Mouse (Mus musculus): Measurements from ENCODE around the gene Armt1. TPM values are rescaled to one million over a fixed set of nuclear protein-coding genes. Genes with fewer than 3 reads are reported as not detected.

The Armt1 gene
- polyA plus RNA-seq, 1 experiment from 2014 or later = 12.0 TPM

- Histone ChIP-seq H3K27ac (no peak overlapping the region), H3K27me3 (ENCODE audit: control insufficient read depth, insufficient read depth, low read length) (no peaks in the 10 kb centered on the region), H3K4me1 (replicated peaks; ENCODE audit: control insufficient read depth, insufficient read depth, low read length) (peaks cover 36% of the 10 kb centered on the region), H3K9ac (no peak overlapping the region), H3K9me3 (ENCODE audit: control insufficient read depth, low read length) (no peaks in the 10 kb centered on the region), H3K4me2 (replicated peaks) (peak overlapping the region; percentile 18; the same call in 1 of the 2 replicates), H3K36me3 (replicated peaks; ENCODE audit: control insufficient read depth, insufficient read depth) (peaks cover 4% of the 10 kb centered on the region; the same call in 1 of the 2 replicates), H3K4me3 (replicated peaks; ENCODE audit: low read length) (no peak overlapping the region)
- WGBS = 79% methylated on average over 5 of the region's 5 CpGs
- ATAC-seq (ENCODE audit: low FRiP score) (no peak), DNase-seq (ENCODE audit: low spot score) (no peak)
Measured at GRCm38 (mm10) chr10:4391076-4391475, 41.2 kb upstream of the Armt1 start.

- peaks cover 36% of the 10 kb centered on the region for H3K4me1 ChIP-seq (replicated peaks; ENCODE audit: control insufficient read depth, insufficient read depth, low read length)
- ATAC-seq (ENCODE audit: low FRiP score) (no peak), DNase-seq (ENCODE audit: low spot score) (no peak)
- no peak overlapping the region for H3K27ac ChIP-seq
- H3K9me3 ChIP-seq (ENCODE audit: control insufficient read depth, low read length) = no peaks in the 10 kb centered on the region
- no peak overlapping the region for H3K9ac ChIP-seq
- peaks cover 7% of the 10 kb centered on the region; the same call in 1 of the 2 replicates for H3K36me3 ChIP-seq (replicated peaks; ENCODE audit: control insufficient read depth, insufficient read depth)
- 51% methylated on average over 6 of the region's 6 CpGs for WGBS
- H3K27me3 ChIP-seq (ENCODE audit: control insufficient read depth, insufficient read depth, low read length) = no peaks in the 10 kb centered on the region
- H3K4me3 ChIP-seq (replicated peaks; ENCODE audit: low read length) = no peak overlapping the region
- no peak overlapping the region for H3K4me2 ChIP-seq (replicated peaks)
Measured at GRCm38 (mm10) chr10:4391851-4392250, 40.4 kb upstream of the Armt1 start.

GRCm38 (mm10) chr10:4395321-4395720 lies 36.9 kb upstream of the Armt1 start:
- WGBS = 96% methylated on average over 3 of the region's 3 CpGs
- peaks cover 19% of the 10 kb centered on the region for H3K4me1 ChIP-seq (replicated peaks; ENCODE audit: control insufficient read depth, insufficient read depth, low read length)
- H3K9ac ChIP-seq = no peak overlapping the region
- H3K27me3 ChIP-seq (ENCODE audit: control insufficient read depth, insufficient read depth, low read length) = no peaks in the 10 kb centered on the region
- DNase-seq (ENCODE audit: low spot score) = no peak
- no peak overlapping the region for H3K4me3 ChIP-seq (replicated peaks; ENCODE audit: low read length)
- H3K27ac ChIP-seq = no peak overlapping the region
- no peak overlapping the region for H3K4me2 ChIP-seq (replicated peaks)
- H3K9me3 ChIP-seq (ENCODE audit: control insufficient read depth, low read length) = no peaks in the 10 kb centered on the region
- peaks cover 15% of the 10 kb centered on the region for H3K36me3 ChIP-seq (replicated peaks; ENCODE audit: control insufficient read depth, insufficient read depth)
- no peak for ATAC-seq (ENCODE audit: low FRiP score)

GRCm38 (mm10) chr10:4398058-4398457 lies 34.2 kb upstream of the Armt1 start:
- H3K9me3 ChIP-seq (ENCODE audit: control insufficient read depth, low read length) = no peaks in the 10 kb centered on the region
- DNase-seq (ENCODE audit: low spot score) (no peak), ATAC-seq (ENCODE audit: low FRiP score) (no peak)
- H3K4me3 ChIP-seq (replicated peaks; ENCODE audit: low read length) = no peak overlapping the region
- H3K27me3 ChIP-seq (ENCODE audit: control insufficient read depth, insufficient read depth, low read length) = no peaks in the 10 kb centered on the region
- WGBS = 89% methylated on average over 5 of the region's 5 CpGs
- H3K36me3 ChIP-seq (replicated peaks; ENCODE audit: control insufficient read depth, insufficient read depth) = peaks cover 28% of the 10 kb centered on the region
- H3K27ac ChIP-seq = no peak overlapping the region
- H3K4me1 ChIP-seq (replicated peaks; ENCODE audit: control insufficient read depth, insufficient read depth, low read length) = no peaks in the 10 kb centered on the region
- no peak overlapping the region for H3K4me2 ChIP-seq (replicated peaks)
- H3K9ac ChIP-seq = no peak overlapping the region

- ATAC-seq (ENCODE audit: low FRiP score) (peak; percentile 74), DNase-seq (ENCODE audit: low spot score) (peak; percentile 84)
- WGBS = 60% methylated on average over 5 of the region's 5 CpGs
- H3K4me3 ChIP-seq (replicated peaks; ENCODE audit: low read length) = no peak overlapping the region
- H3K4me1 ChIP-seq (replicated peaks; ENCODE audit: control insufficient read depth, insufficient read depth, low read length) = no peaks in the 10 kb centered on the region
- H3K27ac ChIP-seq = no peak overlapping the region
- no peak overlapping the region for H3K9ac ChIP-seq
- H3K4me2 ChIP-seq (replicated peaks) = no peak overlapping the region
- H3K36me3 ChIP-seq (replicated peaks; ENCODE audit: control insufficient read depth, insufficient read depth) = peaks cover 63% of the 10 kb centered on the region
- H3K27me3 ChIP-seq (ENCODE audit: control insufficient read depth, insufficient read depth, low read length) = no peaks in the 10 kb centered on the region
- H3K9me3 ChIP-seq (ENCODE audit: control insufficient read depth, low read length) = no peaks in the 10 kb centered on the region
Measured at GRCm38 (mm10) chr10:4404895-4405491, 27.3 kb upstream of the Armt1 start.

- H3K27ac ChIP-seq = no peak overlapping the region
- no peak overlapping the region for H3K4me2 ChIP-seq (replicated peaks)
- ATAC-seq (ENCODE audit: low FRiP score) (no peak), DNase-seq (ENCODE audit: low spot score) (no peak)
- H3K27me3 ChIP-seq (ENCODE audit: control insufficient read depth, insufficient read depth, low read length) = no peaks in the 10 kb centered on the region
- H3K4me3 ChIP-seq (replicated peaks; ENCODE audit: low read length) = no peak overlapping the region
- H3K36me3 ChIP-seq (replicated peaks; ENCODE audit: control insufficient read depth, insufficient read depth) = peaks cover 67% of the 10 kb centered on the region
- no peaks in the 10 kb centered on the region for H3K9me3 ChIP-seq (ENCODE audit: control insufficient read depth, low read length)
- 86% methylated on average over 5 of the region's 5 CpGs for WGBS
- H3K9ac ChIP-seq = no peak overlapping the region
- H3K4me1 ChIP-seq (replicated peaks; ENCODE audit: control insufficient read depth, insufficient read depth, low read length) = no peaks in the 10 kb centered on the region
Measured at GRCm38 (mm10) chr10:4405511-4405910, 26.8 kb upstream of the Armt1 start.

GRCm38 (mm10) chr10:4407191-4407590 lies 25.1 kb upstream of the Armt1 start:
- H3K4me2 ChIP-seq (replicated peaks) = no peak overlapping the region
- peaks cover 68% of the 10 kb centered on the region for H3K36me3 ChIP-seq (replicated peaks; ENCODE audit: control insufficient read depth, insufficient read depth)
- 92% methylated on average over 1 of the region's 1 CpGs for WGBS
- ATAC-seq (ENCODE audit: low FRiP score) (no peak), DNase-seq (ENCODE audit: low spot score) (no peak)
- H3K27me3 ChIP-seq (ENCODE audit: control insufficient read depth, insufficient read depth, low read length) = no peaks in the 10 kb centered on the region
- no peaks in the 10 kb centered on the region for H3K4me1 ChIP-seq (replicated peaks; ENCODE audit: control insufficient read depth, insufficient read depth, low read length)
- no peak overlapping the region for H3K4me3 ChIP-seq (replicated peaks; ENCODE audit: low read length)
- no peak overlapping the region for H3K9ac ChIP-seq
- no peaks in the 10 kb centered on the region for H3K9me3 ChIP-seq (ENCODE audit: control insufficient read depth, low read length)
- H3K27ac ChIP-seq = no peak overlapping the region

GRCm38 (mm10) chr10:4425245-4425644 lies 7.0 kb upstream of the Armt1 start:
- Histone ChIP-seq H3K4me1 (replicated peaks; ENCODE audit: control insufficient read depth, insufficient read depth, low read length) (no peaks in the 10 kb centered on the region), H3K9me3 (ENCODE audit: control insufficient read depth, low read length) (no peaks in the 10 kb centered on the region), H3K27me3 (ENCODE audit: control insufficient read depth, insufficient read depth, low read length) (no peaks in the 10 kb centered on the region), H3K9ac (no peak overlapping the region), H3K27ac (no peak overlapping the region), H3K4me2 (replicated peaks) (no peak overlapping the region), H3K4me3 (replicated peaks; ENCODE audit: low read length) (no peak overlapping the region), H3K36me3 (replicated peaks; ENCODE audit: control insufficient read depth, insufficient read depth) (peaks cover 74% of the 10 kb centered on the region)
- 83% methylated on average over 8 of the region's 8 CpGs for WGBS
- DNase-seq (ENCODE audit: low spot score) (no peak), ATAC-seq (ENCODE audit: low FRiP score) (no peak)

- Histone ChIP-seq H3K4me1 (replicated peaks; ENCODE audit: control insufficient read depth, insufficient read depth, low read length) (peaks cover 7% of the 10 kb centered on the region), H3K4me2 (replicated peaks) (no peak overlapping the region), H3K27me3 (ENCODE audit: control insufficient read depth, insufficient read depth, low read length) (no peaks in the 10 kb centered on the region), H3K9me3 (ENCODE audit: control insufficient read depth, low read length) (no peaks in the 10 kb centered on the region), H3K4me3 (replicated peaks; ENCODE audit: low read length) (no peak overlapping the region), H3K9ac (no peak overlapping the region), H3K27ac (no peak overlapping the region), H3K36me3 (replicated peaks; ENCODE audit: control insufficient read depth, insufficient read depth) (peaks cover 32% of the 10 kb centered on the region)
- ATAC-seq (ENCODE audit: low FRiP score) (no peak), DNase-seq (ENCODE audit: low spot score) (no peak)
- 90% methylated on average over 8 of the region's 8 CpGs for WGBS
Measured at GRCm38 (mm10) chr10:4430399-4430798, 1.9 kb upstream of the Armt1 start.

- no peak overlapping the region for H3K4me3 ChIP-seq (replicated peaks; ENCODE audit: low read length)
- ATAC-seq (ENCODE audit: low FRiP score) (no peak), DNase-seq (ENCODE audit: low spot score) (no peak)
- H3K4me1 ChIP-seq (replicated peaks; ENCODE audit: control insufficient read depth, insufficient read depth, low read length) = peaks cover 7% of the 10 kb centered on the region
- peak overlapping the region; percentile 83; the same call in 1 of the 2 replicates for H3K9ac ChIP-seq
- H3K4me2 ChIP-seq (replicated peaks) = no peak overlapping the region; the same call in 1 of the 2 replicates
- no peaks in the 10 kb centered on the region for H3K9me3 ChIP-seq (ENCODE audit: control insufficient read depth, low read length)
- WGBS = 75% methylated on average over 3 of the region's 3 CpGs
- no peak overlapping the region for H3K27ac ChIP-seq
- peaks cover 28% of the 10 kb centered on the region for H3K36me3 ChIP-seq (replicated peaks; ENCODE audit: control insufficient read depth, insufficient read depth)
- no peaks in the 10 kb centered on the region for H3K27me3 ChIP-seq (ENCODE audit: control insufficient read depth, insufficient read depth, low read length)
Measured at GRCm38 (mm10) chr10:4430826-4431225, 1.4 kb upstream of the Armt1 start.
